Mouse (Mus musculus) left cerebral cortex, postnatal 36 days (tissue): ENCODE results near the gene Kif24. TPM values are rescaled to one million over a fixed set of nuclear protein-coding genes. Genes with fewer than 3 reads are reported as not detected.

ENCODE experiments used
- DNase-seq, 2 experiments: peaks; one replicate each; pipeline ENCODE4 v3.0.0; 2021 to 2022; ENCODE audit warnings: low spot score in 2 of 2, mixed read lengths in 1 of 2
- intact Hi-C: fragments of 180-260 bp; cut with DNase I; formaldehyde crosslinking; loops from one replicate; pipeline ENCODE4 v1.15.1; 2025
- total RNA-seq, 2 experiments: library from RNA; stranded (reverse); gene quantifications; 2 replicates each; pipeline ENCODE4 v1.2.3; 2021

The Kif24 gene
- 1 to 10 TPM; 1.2 to 1.8 TPM for total RNA-seq

- intact Hi-C loops = no loop called here
- DNase-seq = peak; percentile 96 to 97
Measured at GRCm38 (mm10) chr4:41464345-41465286, at the start of gene Kif24, which contains the start of gene Nudt2. TSS of gene Kif24 (minus strand) at chr4:41464887. TSS of gene Nudt2 (plus strand) at chr4:41465151.

- intact Hi-C loops = no loop called here
Measured at GRCm38 (mm10) chr4:41513714-41514113, 49.0 kb upstream of the Kif24 start.

GRCm38 (mm10) chr4:41513309-41513708, 48.6 kb upstream of the Kif24 start:
- DNase-seq = no peak
- intact Hi-C loops = no loop called here

More at GRCm38 (mm10) chr4:41513714-41514113, 49.0 kb upstream of the Kif24 start:
- no peak for DNase-seq

- intact Hi-C loops = no loop called here
- no peak for DNase-seq
Measured at GRCm38 (mm10) chr4:41507998-41508397, 43.3 kb upstream of the Kif24 start.

GRCm38 (mm10) chr4:41507326-41507924, 42.7 kb upstream of the Kif24 start:
- no peak for DNase-seq
- intact Hi-C loops = no loop called here

GRCm38 (mm10) chr4:41506906-41507305, 42.2 kb upstream of the Kif24 start:
- DNase-seq = peak; percentile 80 to 83
- intact Hi-C loops = no loop called here

GRCm38 (mm10) chr4:41506156-41506555, 41.5 kb upstream of the Kif24 start:
- peak in 1 of 2 experiments; percentile 47 for DNase-seq
- intact Hi-C loops = no loop called here

GRCm38 (mm10) chr4:41505131-41505551, 40.5 kb upstream of the Kif24 start:
- intact Hi-C loops = no loop called here
- no peak for DNase-seq

GRCm38 (mm10) chr4:41504325-41504724, 39.6 kb upstream of the Kif24 start:
- no peak for DNase-seq
- intact Hi-C loops = no loop called here

GRCm38 (mm10) chr4:41502986-41503412, 38.3 kb upstream of the Kif24 start, which contains the start of gene AI464131:
TSS of gene AI464131 (minus strand) at chr4:41503076.
- peak; percentile 89 for DNase-seq
- intact Hi-C loops = loop anchor here (1.0 kb wide), 1 partner anchor 23 kb away; no protein-coding TSS in a partner anchor

GRCm38 (mm10) chr4:41502171-41502940, 37.7 kb upstream of the Kif24 start:
- intact Hi-C loops = loop anchor here (1.0 kb wide), 1 partner anchor 22 kb away; no protein-coding TSS in a partner anchor
- DNase-seq = no peak

- intact Hi-C loops = no loop called here
- no peak for DNase-seq
Measured at GRCm38 (mm10) chr4:41500787-41501186, 36.1 kb upstream of the Kif24 start.

- intact Hi-C loops = no loop called here
Measured at GRCm38 (mm10) chr4:41499619-41500018, 34.9 kb upstream of the Kif24 start.

GRCm38 (mm10) chr4:41498921-41499391, 34.3 kb upstream of the Kif24 start:
- intact Hi-C loops = no loop called here
- no peak for DNase-seq

More at GRCm38 (mm10) chr4:41499619-41500018, 34.9 kb upstream of the Kif24 start:
- DNase-seq = no peak

- DNase-seq = no peak
- intact Hi-C loops = no loop called here
Measured at GRCm38 (mm10) chr4:41497995-41498845, 33.5 kb upstream of the Kif24 start.

GRCm38 (mm10) chr4:41497579-41497978, 32.9 kb upstream of the Kif24 start:
- no peak for DNase-seq
- intact Hi-C loops = no loop called here

- intact Hi-C loops = no loop called here
- no peak for DNase-seq
Measured at GRCm38 (mm10) chr4:41497046-41497445, 32.4 kb upstream of the Kif24 start.

- no peak for DNase-seq
- intact Hi-C loops = no loop called here
Measured at GRCm38 (mm10) chr4:41495850-41496249, 31.2 kb upstream of the Kif24 start.

GRCm38 (mm10) chr4:41495076-41495475, 30.4 kb upstream of the Kif24 start:
- intact Hi-C loops = no loop called here
- DNase-seq = no peak
